Comparison of ENCODE assay signal across 8 mouse cellular contexts in the genomic region with DNA sequence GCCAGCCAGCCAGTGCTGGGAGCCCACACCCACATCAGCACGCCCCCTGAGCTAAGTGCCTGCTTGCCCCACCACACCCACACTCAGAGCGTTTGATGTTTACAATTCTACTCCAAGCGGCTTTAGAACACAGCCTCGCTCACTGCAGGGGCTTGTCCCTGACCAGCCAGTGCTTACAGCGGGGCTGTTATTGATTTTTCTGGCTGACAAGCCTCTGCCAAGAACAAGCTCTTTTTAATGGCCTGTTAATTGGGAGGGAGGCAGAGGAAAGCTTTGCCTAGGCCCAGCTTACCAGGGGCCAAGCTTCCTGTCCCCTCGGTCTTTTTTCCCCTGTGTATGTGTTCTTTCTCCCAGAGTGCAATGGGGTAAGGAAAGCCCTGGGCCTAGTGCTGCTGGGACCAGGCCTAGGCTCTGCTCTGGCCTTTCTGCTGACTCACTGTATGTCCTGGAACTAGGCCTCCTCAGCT. TPM values are rescaled to one million over a fixed set of nuclear protein-coding genes. Genes with fewer than 3 reads are reported as not detected.
DNase-seq lines count a peak whose midpoint lies in the region; ATAC-seq and TF ChIP-seq lines count a peak whose summit lies in the region.

No protein-coding gene starts in this region.

- H3K4me1 ChIP-seq in heart, postnatal 0 days (ENCODE audit: control insufficient read depth, insufficient read depth), result peaks cover 28% of the 10 kb centered on the region
- 0 out of 2 replicates have a peak, but pooled peaks cover 3% of the 10 kb centered on the region for H3K4me1 ChIP-seq in liver, embryonic 13.5 days (replicated peaks)
- H3K4me1 ChIP-seq in neural tube, embryonic 15.5 days, result peaks cover 21% of the 10 kb centered on the region

- H3K27me3 ChIP-seq in heart, postnatal 0 days (ENCODE audit: control insufficient read depth, insufficient read depth, low read length), result no peaks in the 10 kb centered on the region
- H3K27me3 ChIP-seq in liver, embryonic 13.5 days, result no peaks in the 10 kb centered on the region
- H3K27me3 ChIP-seq in neural tube, embryonic 15.5 days (replicated peaks), result 0 out of 2 replicates have a peak, but pooled peaks cover 9% of the 10 kb centered on the region

- DNase-seq in adrenal gland, postnatal 10 days, result peak; percentile 59
- DNase-seq in adrenal gland, postnatal 25 days, result no peak
- peak; percentile 54 for DNase-seq in urinary bladder, adult 2 months (ENCODE audit: low spot score)
- DNase-seq in urinary bladder, postnatal 25 days (ENCODE audit: low spot score), result no peak
- DNase-seq in heart, postnatal 0 days (ENCODE audit: low spot score), result peak; percentile 56
- DNase-seq in liver, embryonic 13.5 days, result peak; percentile 34
- DNase-seq in left cerebral cortex, adult 11 months (ENCODE audit: low spot score), result no peak

- peak overlapping the region; percentile 36 for H3K4me3 ChIP-seq in heart, postnatal 0 days (ENCODE audit: low read depth, low read length)
- H3K4me3 ChIP-seq in liver, embryonic 13.5 days (replicated peaks), result no peak overlapping the region
- no peak overlapping the region for H3K4me3 ChIP-seq in neural tube, embryonic 15.5 days (replicated peaks)

- 17% methylated on average over 6 of the region's 6 CpGs for WGBS in heart, postnatal 0 days
- WGBS in liver, embryonic 13.5 days (ENCODE audit: insufficient replicate concordance), result 38% methylated on average over 6 of the region's 6 CpGs
- 9% methylated on average over 6 of the region's 6 CpGs for WGBS in neural tube, embryonic 15.5 days

- H3K9me3 ChIP-seq in heart, postnatal 0 days (replicated peaks; ENCODE audit: control insufficient read depth, low read length), result no peaks in the 10 kb centered on the region
- H3K9me3 ChIP-seq in liver, embryonic 13.5 days (replicated peaks), result no peaks in the 10 kb centered on the region
- H3K9me3 ChIP-seq in neural tube, embryonic 15.5 days (replicated peaks), result no peaks in the 10 kb centered on the region

- H3K36me3 ChIP-seq in heart, postnatal 0 days (replicated peaks; ENCODE audit: control insufficient read depth, insufficient read depth, low read length), result peaks cover 4% of the 10 kb centered on the region; the same call in 1 of the 2 replicates
- H3K36me3 ChIP-seq in liver, embryonic 13.5 days, result no peaks in the 10 kb centered on the region
- no peaks in the 10 kb centered on the region for H3K36me3 ChIP-seq in neural tube, embryonic 15.5 days

- H3K9ac ChIP-seq in heart, postnatal 0 days (replicated peaks; ENCODE audit: low read depth, low read length), result peak overlapping the region; percentile 52
- no peak overlapping the region for H3K9ac ChIP-seq in liver, embryonic 13.5 days
- H3K9ac ChIP-seq in neural tube, embryonic 15.5 days (replicated peaks), result no peak overlapping the region

- peak; percentile 34 for ATAC-seq in heart, postnatal 0 days (ENCODE audit: insufficient read depth, low read depth)
- ATAC-seq in liver, embryonic 13.5 days (ENCODE audit: low read depth), result peak; percentile 77
- ATAC-seq in neural tube, embryonic 15.5 days (ENCODE audit: low FRiP score), result peak; percentile 50

- peak overlapping the region; percentile 83 for H3K27ac ChIP-seq in heart, postnatal 0 days (ENCODE audit: low read depth)
- H3K27ac ChIP-seq in liver, embryonic 13.5 days, result peak overlapping the region; percentile 53; the same call in 1 of the 2 replicates
- 0 out of 2 replicates have a peak overlapping the region, but pooled peaks have one; percentile 24 for H3K27ac ChIP-seq in neural tube, embryonic 15.5 days (replicated peaks)

- TF ChIP-seq CTCF in heart, postnatal 0 days (IDR thresholded peaks at IDR 0.05; ENCODE audit: low read depth), result no peak

- TF ChIP-seq EP300 in heart, postnatal 0 days (IDR thresholded peaks at IDR 0.05; ENCODE audit: low read depth), result no peak

- peak overlapping the region; percentile 62 for H3K4me2 ChIP-seq in heart, postnatal 0 days (ENCODE audit: low read depth, low read length)
- H3K4me2 ChIP-seq in liver, embryonic 13.5 days, result 0 out of 2 replicates have a peak overlapping the region, but pooled peaks have one; percentile 10
- peak overlapping the region; percentile 25 for H3K4me2 ChIP-seq in neural tube, embryonic 15.5 days

RNA-seq across cellular contexts. Expression of a gene that starts 1.9 kb away (rescaled TPM):
- total RNA-seq in adrenal gland, postnatal 10 days (2021), result 10 to 100 TPM; 39.3 to 41.3 TPM
- 52.2 and 64.0 TPM in 2 replicates for total RNA-seq in adrenal gland, postnatal 25 days (2021)
- 229 and 244 TPM in 2 replicates for polyA plus RNA-seq in urinary bladder, adult 2 months (2012; rRNA removed)
- 102 and 111 TPM in 2 replicates for total RNA-seq in heart, postnatal 0 days (2014; rRNA removed; ENCODE audit: low replicate concordance)
- polyA plus RNA-seq in heart, postnatal 0 days (2015; fragmentation: Nextera tagmentation; extraction: Ambion mirVana), result 26.9 and 30.3 TPM in 2 replicates
- 1.1 and 1.6 TPM in 2 replicates for polyA plus RNA-seq in liver, embryonic 13.5 days (2015; fragmentation: Nextera tagmentation; extraction: Ambion mirVana)
- 8.9 and 11.9 TPM in 2 replicates for polyA plus RNA-seq in neural tube, embryonic 15.5 days (2015; fragmentation: Nextera tagmentation; extraction: Ambion mirVana)

Comparison
In these comparisons a context has a peak if more than half of its experiments do, and no peak if none do; other contexts are left out.
1. DNase-seq: peak in adrenal gland, postnatal 10 days (single experiment), urinary bladder, adult 2 months (single experiment), heart, postnatal 0 days (single experiment) and liver, embryonic 13.5 days (single experiment); none in adrenal gland, postnatal 25 days (single experiment), urinary bladder, postnatal 25 days (single experiment) and left cerebral cortex, adult 11 months (single experiment).
2. H3K27ac ChIP-seq: peak in every context shown above with its lines; median percentile 83 in heart, postnatal 0 days; 53 in liver, embryonic 13.5 days; 24 in neural tube, embryonic 15.5 days.
3. H3K4me2 ChIP-seq: peak in every context shown above with its lines; median percentile 62 in heart, postnatal 0 days; 25 in neural tube, embryonic 15.5 days; 10 in liver, embryonic 13.5 days.
4. Peak in every context shown above with its lines, with median percentiles within 50 percentile points of each other: ATAC-seq.